Mouse (Mus musculus) layer of hippocampus, adult 6 months (tissue): ENCODE measurements around the gene Olfr1555-ps1. TPM values are rescaled to one million over a fixed set of nuclear protein-coding genes. Genes with fewer than 3 reads are reported as not detected.

ENCODE experiments used
- long read RNA-seq, 2 experiments: library from polyadenylated mRNA; unstranded; transcript quantifications; one replicate each; pipeline ENCODE4 v2.0.0; 2019 to 2020
- polyA plus RNA-seq: library from polyadenylated mRNA; unstranded; fragments of <200 nt; fragmentation: Nextera tagmentation; gene quantifications from 2 replicates; pipeline ENCODE4 v1.2.3, GENCODE M21; 2021

The Olfr1555-ps1 gene
- not detected in 2 replicates for polyA plus RNA-seq
- long read RNA-seq, experiment 1, result 0 reads
- long read RNA-seq, experiment 2, partial matches to known transcripts, result 0 of 1 reads
- long read RNA-seq, experiment 2, other reads (novel, unspliced or antisense), result 1 of 1 reads

GRCm38 (mm10) chr19:12170062-12170599 lies at the start of gene Olfr1555-ps1:
Gene Olfr1555-ps1 (minus strand): TSS chr19:12170112.

DNA sequence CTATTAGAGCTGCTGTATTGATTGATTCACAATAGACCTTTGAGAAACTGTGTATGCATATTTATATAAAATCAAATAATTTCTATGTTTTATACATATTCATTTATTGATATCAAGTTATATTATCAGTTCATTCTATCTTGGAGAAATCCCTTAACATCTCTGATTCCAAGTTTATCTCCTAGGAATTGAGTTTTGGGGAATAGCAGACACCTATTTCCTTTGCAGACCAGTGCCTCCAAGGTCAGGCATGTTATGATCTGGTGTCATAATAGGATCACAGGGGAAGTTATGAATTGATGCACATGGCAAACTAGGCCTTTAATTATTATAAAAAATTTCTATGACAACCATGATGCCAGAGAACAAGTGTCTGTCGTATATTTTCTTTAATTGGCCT lies 30.4 kb upstream of the Olfr1555-ps1 start, which contains the start of gene Olfr1431:
Gene Olfr1431, plus strand, starts transcription at position 301 of the 400 bp plus-strand sequence.

GRCm38 (mm10) chr19:12123103-12123502 lies 46.8 kb downstream of the Olfr1555-ps1 start, which contains the start of gene Olfr76:
Gene Olfr76 (minus strand): TSS chr19:12123203.

GRCm38 (mm10) chr19:12115797-12116196 lies 54.1 kb downstream of the Olfr1555-ps1 start, which contains the start of gene Olfr1428:
Gene Olfr1428 (minus strand): TSS chr19:12115897.

Other genes with a start within 250 kb of the Olfr1555-ps1 start
- gene Osbp, start 204.2 kb downstream of the Olfr1555-ps1 start, polyA plus RNA-seq, result 4.7 and 4.8 TPM in 2 replicates
- 0.04 TPM in 1 of 2 replicates, not detected in the other for gene Olfr1423, start 128.8 kb downstream of the Olfr1555-ps1 start, polyA plus RNA-seq
- not detected in 2 replicates for gene Olfr1424, start 107.4 kb downstream of the Olfr1555-ps1 start, polyA plus RNA-seq
- gene Olfr1425, start 92.4 kb downstream of the Olfr1555-ps1 start, polyA plus RNA-seq, result not detected in 2 replicates
- not detected in 2 replicates for gene Olfr1426, start 78.1 kb downstream of the Olfr1555-ps1 start, polyA plus RNA-seq
- not detected in 2 replicates for gene Olfr1427, start 66.8 kb downstream of the Olfr1555-ps1 start, polyA plus RNA-seq
- not detected in 2 replicates for gene Olfr1428, start 54.2 kb downstream of the Olfr1555-ps1 start, polyA plus RNA-seq
- gene Olfr76, start 46.9 kb downstream of the Olfr1555-ps1 start, polyA plus RNA-seq, result not detected in 2 replicates
- gene Olfr1431, start 30.5 kb upstream of the Olfr1555-ps1 start, polyA plus RNA-seq, result not detected in 2 replicates
- not detected in 2 replicates for gene Olfr1432, start 62.5 kb upstream of the Olfr1555-ps1 start, polyA plus RNA-seq
- gene Olfr262, start 71.5 kb upstream of the Olfr1555-ps1 start, polyA plus RNA-seq, result not detected in 2 replicates
- gene Olfr235, start 90.9 kb upstream of the Olfr1555-ps1 start, polyA plus RNA-seq, result not detected in 2 replicates
- gene Olfr1434, start 109.7 kb upstream of the Olfr1555-ps1 start, polyA plus RNA-seq, result not detected in 2 replicates
- gene Olfr1436, start 129.0 kb upstream of the Olfr1555-ps1 start, polyA plus RNA-seq, result not detected in 2 replicates
- not detected in 2 replicates for gene Olfr1437, start 155.0 kb upstream of the Olfr1555-ps1 start, polyA plus RNA-seq
- gene Olfr1438-ps1, start 165.8 kb upstream of the Olfr1555-ps1 start, polyA plus RNA-seq, result not detected in 2 replicates
- gene Olfr1440, start 217.2 kb upstream of the Olfr1555-ps1 start, polyA plus RNA-seq, result not detected in 2 replicates
- gene Olfr1441, start 247.3 kb upstream of the Olfr1555-ps1 start, polyA plus RNA-seq, result not detected in 2 replicates